Mouse (Mus musculus): ENCODE data around the gene Hspa1l. TPM values are rescaled to one million over a fixed set of nuclear protein-coding genes. Genes with fewer than 3 reads are reported as not detected.
"Not testable (repeated sequence)": the region's sequence is repeated elsewhere in the genome, so short reads cannot be mapped to it uniquely, and the experiment has no call there.

The Hspa1l gene
- polyA plus RNA-seq, 1 experiment: 1.3 TPM

- Histone ChIP-seq H3K4me1 (ENCODE audit: control insufficient read depth, insufficient read depth, low read length) (peaks cover 8% of the 10 kb centered on the region), H3K4me3 (replicated peaks; ENCODE audit: extremely low read depth, low read depth, low read length) (no peak overlapping the region)
- 52% methylated on average over 9 of the region's 9 CpGs for WGBS
- no peak for DNase-seq
- TF ChIP-seq POLR2A (IDR thresholded peaks at IDR 0.05; ENCODE audit: borderline replicate concordance, extremely low read depth, low read depth, low read length): no peak
- TF ChIP-seq CTCF (IDR thresholded peaks at IDR 0.05; ENCODE audit: insufficient read depth, low read length): no peak
Observed at GRCm38 (mm10) chr17:35003022-35003838, 30.7 kb downstream of the Hspa1l start.

GRCm38 (mm10) chr17:35004075-35004717, 31.7 kb downstream of the Hspa1l start:
- TF ChIP-seq CTCF (IDR thresholded peaks at IDR 0.05; ENCODE audit: insufficient read depth, low read length) (no peak), POLR2A (IDR thresholded peaks at IDR 0.05; ENCODE audit: borderline replicate concordance, extremely low read depth, low read depth, low read length) (no peak)
- Histone ChIP-seq H3K4me3 (replicated peaks; ENCODE audit: extremely low read depth, low read depth, low read length) (no peak overlapping the region), H3K4me1 (ENCODE audit: control insufficient read depth, insufficient read depth, low read length) (peaks cover 8% of the 10 kb centered on the region)
- DNase-seq: no peak
- WGBS: 95% methylated on average over 17 of the region's 17 CpGs

DNA sequence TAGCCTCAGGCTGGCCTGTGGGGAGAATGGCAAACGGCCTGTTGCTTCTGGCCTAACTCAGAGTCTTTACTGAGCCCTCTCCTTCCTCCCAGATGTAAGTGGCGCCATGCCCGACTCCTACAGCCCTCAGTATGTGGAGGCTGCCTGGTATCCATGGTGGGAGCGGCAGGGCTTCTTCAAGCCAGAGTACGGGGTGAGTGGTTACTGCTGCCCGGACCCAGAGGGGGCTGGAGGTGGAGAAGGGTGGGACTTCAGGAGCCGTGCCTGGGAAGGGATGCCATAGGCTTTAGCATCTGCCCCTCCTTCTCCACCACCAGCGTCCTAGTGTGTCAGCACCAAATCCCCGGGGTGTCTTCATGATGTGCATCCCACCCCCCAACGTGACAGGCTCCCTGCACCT, 32.7 kb downstream of the Hspa1l start:
- Histone ChIP-seq H3K4me3 (replicated peaks; ENCODE audit: extremely low read depth, low read depth, low read length) (no peak overlapping the region), H3K4me1 (ENCODE audit: control insufficient read depth, insufficient read depth, low read length) (peaks cover 8% of the 10 kb centered on the region)
- no peak for DNase-seq
- TF ChIP-seq CTCF (IDR thresholded peaks at IDR 0.05; ENCODE audit: insufficient read depth, low read length) (no peak), POLR2A (IDR thresholded peaks at IDR 0.05; ENCODE audit: borderline replicate concordance, extremely low read depth, low read depth, low read length) (no peak)
- 95% methylated on average over 10 of the region's 10 CpGs for WGBS

GRCm38 (mm10) chr17:35005902-35006301, 33.4 kb downstream of the Hspa1l start:
- not testable (repeated sequence) for DNase-seq; H3K4me3 ChIP-seq (replicated peaks; ENCODE audit: extremely low read depth, low read depth, low read length); H3K4me1 ChIP-seq (ENCODE audit: control insufficient read depth, insufficient read depth, low read length)
- 98% methylated on average over 5 of the region's 5 CpGs for WGBS

DNA sequence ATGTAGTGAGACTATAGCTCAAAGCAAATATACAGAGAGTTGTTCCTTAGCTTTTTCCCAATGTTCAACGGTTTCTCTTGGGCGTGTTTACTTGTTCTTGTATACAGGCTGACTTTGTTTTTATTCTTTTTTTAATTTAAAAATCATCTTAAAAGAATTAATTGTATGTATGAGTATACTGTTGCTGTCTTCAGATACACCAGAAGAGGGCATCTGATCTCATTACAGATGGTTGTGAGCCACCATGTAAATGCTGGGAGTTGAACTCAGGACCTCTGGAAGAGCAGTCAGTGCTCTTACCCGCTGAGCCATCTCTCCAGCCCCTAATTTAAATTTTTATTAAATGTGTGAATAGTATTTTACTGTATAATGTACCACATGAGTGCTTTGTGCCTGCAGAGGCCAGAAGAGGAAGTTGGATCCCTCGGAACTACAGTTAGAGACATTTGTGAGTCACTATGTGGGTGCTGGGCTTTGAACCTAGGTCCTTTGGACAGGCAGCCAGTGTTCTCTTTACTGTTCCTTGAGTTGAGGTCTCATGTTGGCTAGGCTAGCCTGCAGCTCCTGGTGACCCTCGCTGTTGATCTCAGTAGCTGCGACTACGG, 35.0 kb downstream of the Hspa1l start:
- H3K4me1 ChIP-seq (ENCODE audit: control insufficient read depth, insufficient read depth, low read length): peaks cover 4% of the 10 kb centered on the region
- H3K4me3 ChIP-seq (replicated peaks; ENCODE audit: extremely low read depth, low read depth, low read length): no peak overlapping the region
- no peak for TF ChIP-seq CTCF (IDR thresholded peaks at IDR 0.05; ENCODE audit: insufficient read depth, low read length)
- no peak for TF ChIP-seq POLR2A (IDR thresholded peaks at IDR 0.05; ENCODE audit: borderline replicate concordance, extremely low read depth, low read depth, low read length)
- DNase-seq: no peak
- 90% methylated on average over 7 of the region's 7 CpGs for WGBS

- 89% methylated on average over 7 of the region's 7 CpGs for WGBS
- TF ChIP-seq CTCF (IDR thresholded peaks at IDR 0.05; ENCODE audit: insufficient read depth, low read length) (no peak), POLR2A (IDR thresholded peaks at IDR 0.05; ENCODE audit: borderline replicate concordance, extremely low read depth, low read depth, low read length) (no peak)
- H3K4me3 ChIP-seq (replicated peaks; ENCODE audit: extremely low read depth, low read depth, low read length): no peak overlapping the region
- no peak for DNase-seq
- H3K4me1 ChIP-seq (ENCODE audit: control insufficient read depth, insufficient read depth, low read length): no peaks in the 10 kb centered on the region
Observed at GRCm38 (mm10) chr17:35009586-35009985, 37.1 kb downstream of the Hspa1l start.

GRCm38 (mm10) chr17:35011440-35011839, 38.9 kb downstream of the Hspa1l start:
- no peak for TF ChIP-seq CTCF (IDR thresholded peaks at IDR 0.05; ENCODE audit: insufficient read depth, low read length)
- no peak for TF ChIP-seq POLR2A (IDR thresholded peaks at IDR 0.05; ENCODE audit: borderline replicate concordance, extremely low read depth, low read depth, low read length)
- no peaks in the 10 kb centered on the region; the same call in 1 of the 2 replicates for H3K4me1 ChIP-seq (ENCODE audit: control insufficient read depth, insufficient read depth, low read length)
- DNase-seq: no peak
- H3K4me3 ChIP-seq (replicated peaks; ENCODE audit: extremely low read depth, low read depth, low read length): no peak overlapping the region
- WGBS: 95% methylated on average over 8 of the region's 8 CpGs

GRCm38 (mm10) chr17:35012430-35012829, 39.9 kb downstream of the Hspa1l start:
- H3K4me3 ChIP-seq (replicated peaks; ENCODE audit: extremely low read depth, low read depth, low read length): no peak overlapping the region
- 84% methylated on average over 13 of the region's 13 CpGs for WGBS
- TF ChIP-seq CTCF (IDR thresholded peaks at IDR 0.05; ENCODE audit: insufficient read depth, low read length) (no peak), POLR2A (IDR thresholded peaks at IDR 0.05; ENCODE audit: borderline replicate concordance, extremely low read depth, low read depth, low read length) (no peak)
- DNase-seq: no peak
- no peaks in the 10 kb centered on the region; the same call in 1 of the 2 replicates for H3K4me1 ChIP-seq (ENCODE audit: control insufficient read depth, insufficient read depth, low read length)

DNA sequence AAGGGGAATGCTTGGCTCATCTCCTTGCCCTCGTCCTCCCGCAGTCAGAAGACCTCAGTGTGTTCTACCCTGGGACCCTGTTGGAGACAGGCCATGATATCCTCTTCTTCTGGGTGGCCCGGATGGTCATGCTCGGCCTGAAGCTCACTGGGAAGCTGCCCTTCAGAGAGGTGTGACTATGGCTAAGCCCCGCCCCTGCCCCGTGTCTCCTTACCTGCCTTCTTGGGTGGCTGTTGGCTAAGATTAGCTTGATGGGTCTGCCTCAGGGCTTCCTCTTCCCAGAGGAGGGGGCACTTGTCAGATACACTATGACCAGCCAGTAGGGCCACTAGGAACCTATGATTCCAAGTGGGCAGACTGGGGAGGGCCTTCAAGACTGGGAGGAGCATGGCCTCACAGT, 40.7 kb downstream of the Hspa1l start:
- no peak for DNase-seq
- Histone ChIP-seq H3K4me3 (replicated peaks; ENCODE audit: extremely low read depth, low read depth, low read length) (no peak overlapping the region), H3K4me1 (ENCODE audit: control insufficient read depth, insufficient read depth, low read length) (no peaks in the 10 kb centered on the region; the same call in 1 of the 2 replicates)
- TF ChIP-seq CTCF (IDR thresholded peaks at IDR 0.05; ENCODE audit: insufficient read depth, low read length) (no peak), POLR2A (IDR thresholded peaks at IDR 0.05; ENCODE audit: borderline replicate concordance, extremely low read depth, low read depth, low read length) (no peak)
- WGBS: 68% methylated on average over 6 of the region's 6 CpGs
